Mouse (Mus musculus) heart, embryonic 10.5 days (tissue): ENCODE results near the gene Atp23. TPM values are rescaled to one million over a fixed set of nuclear protein-coding genes. Genes with fewer than 3 reads are reported as not detected.

Source experiments
- DNase-seq: peaks from one replicate; pipeline ENCODE4 v3.0.0-alpha.2; 2017; ENCODE audit warnings: low spot score
- H3K27ac ChIP-seq: fragments of 300-500 bp; sonication (generic); 2 replicates; pipeline ENCODE4 v1.5.1; 2016; ENCODE audit warnings: mild to moderate bottlenecking
- H3K27me3 ChIP-seq: fragments of 300-500 bp; sonication (generic); 2 replicates; pipeline ENCODE4 v1.6.1; 2016; ENCODE audit warnings: mild to moderate bottlenecking; ENCODE audit not compliant: poor library complexity, insufficient read depth, severe bottlenecking
- H3K36me3 ChIP-seq: fragments of 300-500 bp; sonication (generic); 2 replicates; pipeline ENCODE4 v1.6.1; 2016; ENCODE audit warnings: mild to moderate bottlenecking, moderate library complexity
- H3K4me1 ChIP-seq: fragments of 300-500 bp; sonication (generic); 2 replicates; pipeline ENCODE4 v1.6.1; 2016; ENCODE audit warnings: mild to moderate bottlenecking
- H3K4me3 ChIP-seq: fragments of 300-500 bp; sonication (generic); 2 replicates; pipeline ENCODE4 v1.5.1; 2016; ENCODE audit warnings: mild to moderate bottlenecking, moderate library complexity
- H3K9me3 ChIP-seq: fragments of 300-500 bp; sonication (generic); 2 replicates; pipeline ENCODE4 v1.6.1; 2016; ENCODE audit warnings: mild to moderate bottlenecking, moderate library complexity
- WGBS: fragments of 180-500 bp; shearing (Covaris S2); methylation state at CpG from one replicate; pipeline ENCODE4 v1.1.7; 2016; 5-methylcytosine and 5-hydroxymethylcytosine counted together
- polyA plus RNA-seq: library from polyadenylated mRNA; unstranded; fragments of >200 nt; fragmentation: Nextera tagmentation; extraction: Ambion mirVana; gene quantifications from 2 replicates; pipeline ENCODE4 v1.2.1, GENCODE M21; 2016

Gene Atp23
- polyA plus RNA-seq, result 10.8 and 15.4 TPM in 2 replicates

DNA sequence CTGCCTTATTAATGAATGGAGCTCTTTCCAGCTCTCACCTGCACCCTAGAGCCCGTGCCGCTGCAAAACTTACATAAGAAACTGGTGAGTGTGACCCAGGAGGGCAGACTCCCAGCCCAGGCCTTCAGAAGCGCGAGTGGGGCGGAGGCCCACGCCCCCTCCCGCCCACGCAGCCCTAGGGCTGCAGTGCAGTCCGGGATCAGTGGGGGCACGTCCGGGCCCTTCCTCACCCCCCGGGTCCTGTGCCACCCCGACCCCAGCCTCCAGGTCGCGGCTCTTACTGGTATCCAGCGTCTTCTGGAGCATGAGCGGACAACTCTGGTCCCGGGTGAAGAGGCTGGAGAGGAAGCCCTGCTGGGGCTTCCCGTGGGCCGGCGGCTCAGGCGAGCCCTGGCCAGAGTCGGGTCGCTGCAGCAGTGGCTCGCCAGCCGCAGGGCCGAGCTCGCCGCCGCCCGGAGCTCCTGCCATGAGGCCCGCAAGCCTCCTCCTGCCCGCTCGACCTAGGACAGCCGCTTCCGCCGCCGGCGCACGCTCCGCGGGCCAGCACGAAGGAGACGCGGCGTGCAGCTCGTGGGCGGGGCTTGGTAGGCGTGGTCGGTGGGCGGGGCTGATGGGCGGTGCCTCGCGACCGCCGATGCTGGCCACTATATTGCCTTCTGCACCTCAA, at the start of gene Atp23:
TSS of gene Atp23 (minus strand) at position 535 of the 667 bp plus-strand sequence.
- DNase-seq, result peak; percentile 95
- WGBS, result under 1% methylated on average over 56 of the region's 56 CpGs

DNA sequence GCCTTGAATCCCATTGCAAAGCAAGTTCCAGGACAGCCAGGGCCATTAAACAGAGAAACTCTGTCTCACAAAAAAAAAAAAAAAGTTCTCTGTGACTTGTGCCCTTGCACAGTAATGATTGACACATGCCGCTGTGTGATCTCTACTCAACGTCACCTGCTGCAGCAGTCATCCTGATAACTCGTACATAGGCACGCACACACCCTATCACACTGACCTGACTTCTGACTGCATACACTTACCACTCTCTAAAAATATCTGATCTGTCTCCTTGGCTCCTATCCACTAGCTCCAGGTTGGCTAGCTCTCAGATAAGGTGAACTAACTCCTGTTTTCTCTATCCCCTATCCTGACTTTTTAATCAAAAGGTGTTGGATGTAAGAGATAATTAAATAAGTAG, 49.4 kb upstream of the Atp23 start:
- WGBS, result 40% methylated on average over 4 of the region's 4 CpGs
- no peaks in the 10 kb centered on the region for H3K9me3 ChIP-seq
- no peak for DNase-seq
- H3K36me3 ChIP-seq, result no peaks in the 10 kb centered on the region
- peaks cover 28% of the 10 kb centered on the region for H3K4me1 ChIP-seq
- H3K27ac ChIP-seq, result peak overlapping the region; percentile 65
- H3K4me3 ChIP-seq, result no peak overlapping the region
- H3K27me3 ChIP-seq, result no peaks in the 10 kb centered on the region

More for the DNA sequence above, at the start of gene Atp23:
- no peaks in the 10 kb centered on the region for H3K9me3 ChIP-seq
- peak within 1 kb of the TSS; percentile 72 for H3K4me3 ChIP-seq
- H3K4me1 ChIP-seq, result 0 out of 2 replicates have a peak, but pooled peaks cover 4% of the 10 kb centered on the region
- H3K27ac ChIP-seq, result peak within 1 kb of the TSS; percentile 88
- H3K27me3 ChIP-seq, result no peaks in the 10 kb centered on the region
- H3K36me3 ChIP-seq, result peaks cover 21% of the 10 kb centered on the region

GRCm38 (mm10) chr10:126949824-126950223, 48.7 kb upstream of the Atp23 start:
- peak overlapping the region; percentile 65 for H3K27ac ChIP-seq

DNA sequence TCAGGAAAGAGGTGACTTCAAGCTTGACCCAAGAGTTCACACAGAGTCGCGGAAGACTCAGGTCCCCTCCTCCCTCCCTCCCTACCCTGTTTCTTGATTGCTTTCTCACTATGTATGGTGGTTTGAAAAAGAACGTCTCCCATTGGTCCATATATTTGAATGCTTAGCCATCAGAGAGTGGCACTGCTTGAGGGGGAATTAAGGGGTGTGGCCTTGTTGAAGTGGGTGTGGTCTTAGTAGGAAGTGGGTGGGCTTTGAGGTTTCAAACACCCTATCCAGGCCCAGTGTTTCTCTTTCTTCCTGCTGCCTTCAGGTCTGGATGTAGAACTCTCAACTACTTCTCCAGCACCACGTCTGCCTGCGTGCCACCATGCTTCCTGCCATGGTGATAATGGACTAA, 44.4 kb upstream of the Atp23 start:
- H3K36me3 ChIP-seq, result no peaks in the 10 kb centered on the region
- peaks cover 28% of the 10 kb centered on the region for H3K4me1 ChIP-seq
- no peaks in the 10 kb centered on the region for H3K9me3 ChIP-seq
- no peak for DNase-seq
- no peaks in the 10 kb centered on the region for H3K27me3 ChIP-seq
- no peak overlapping the region for H3K27ac ChIP-seq
- H3K4me3 ChIP-seq, result no peak overlapping the region
- 84% methylated on average over 5 of the region's 5 CpGs for WGBS

More at GRCm38 (mm10) chr10:126949824-126950223, 48.7 kb upstream of the Atp23 start:
- no peak overlapping the region for H3K4me3 ChIP-seq
- DNase-seq, result no peak
- H3K4me1 ChIP-seq, result peaks cover 22% of the 10 kb centered on the region
- WGBS, result 63% methylated on average over 5 of the region's 5 CpGs
- no peaks in the 10 kb centered on the region for H3K36me3 ChIP-seq
- no peaks in the 10 kb centered on the region for H3K9me3 ChIP-seq
- no peaks in the 10 kb centered on the region for H3K27me3 ChIP-seq

DNA sequence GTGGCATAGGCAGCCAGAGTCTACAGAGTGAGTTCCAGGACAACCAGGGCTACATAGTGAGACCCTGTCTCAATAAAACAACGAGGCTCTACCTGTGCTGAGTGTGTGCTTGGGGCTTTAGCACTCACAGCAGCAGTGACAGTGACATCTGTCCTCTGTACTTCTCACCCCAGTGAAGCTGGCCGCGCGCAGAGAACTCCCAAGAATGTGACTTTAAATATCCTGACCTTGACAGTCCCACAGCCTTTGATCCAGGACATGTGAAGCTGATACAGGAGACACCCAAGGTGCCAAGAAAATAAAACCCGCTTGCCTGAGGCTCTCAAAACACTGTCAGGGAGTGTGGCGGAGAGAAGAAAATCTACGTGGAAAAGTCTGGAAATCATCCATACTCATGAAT, 39.8 kb upstream of the Atp23 start:
- no peaks in the 10 kb centered on the region for H3K27me3 ChIP-seq
- H3K36me3 ChIP-seq, result no peaks in the 10 kb centered on the region; the same call in 1 of the 2 replicates
- H3K9me3 ChIP-seq, result 0 out of 2 replicates have a peak, but pooled peaks cover 8% of the 10 kb centered on the region
- WGBS, result 35% methylated on average over 7 of the region's 7 CpGs
- DNase-seq, result no peak
- H3K4me1 ChIP-seq, result peaks cover 23% of the 10 kb centered on the region
- peak overlapping the region; percentile 48; the same call in 1 of the 2 replicates for H3K27ac ChIP-seq
- no peak overlapping the region; the same call in 1 of the 2 replicates for H3K4me3 ChIP-seq

GRCm38 (mm10) chr10:126935556-126936381, 34.6 kb upstream of the Atp23 start:
- Histone ChIP-seq H3K36me3 (no peaks in the 10 kb centered on the region; the same call in 1 of the 2 replicates), H3K9me3 (0 out of 2 replicates have a peak, but pooled peaks cover 8% of the 10 kb centered on the region), H3K4me1 (peaks cover 43% of the 10 kb centered on the region), H3K27ac (peak overlapping the region; percentile 85), H3K4me3 (no peak overlapping the region), H3K27me3 (no peaks in the 10 kb centered on the region)
- 52% methylated on average over 18 of the region's 18 CpGs for WGBS
- no peak for DNase-seq

- no peak overlapping the region for H3K4me3 ChIP-seq
- WGBS, result 85% methylated on average over 8 of the region's 8 CpGs
- DNase-seq, result no peak
Measured at GRCm38 (mm10) chr10:126935121-126935520, 34.0 kb upstream of the Atp23 start.

GRCm38 (mm10) chr10:126934561-126934960, 33.4 kb upstream of the Atp23 start:
- Histone ChIP-seq H3K4me1 (peaks cover 46% of the 10 kb centered on the region), H3K9me3 (0 out of 2 replicates have a peak, but pooled peaks cover 8% of the 10 kb centered on the region), H3K4me3 (no peak overlapping the region), H3K36me3 (no peaks in the 10 kb centered on the region; the same call in 1 of the 2 replicates), H3K27ac (0 out of 2 replicates have a peak overlapping the region, but pooled peaks have one; percentile 85), H3K27me3 (no peaks in the 10 kb centered on the region)
- 93% methylated on average over 13 of the region's 13 CpGs for WGBS
- DNase-seq, result no peak

More at GRCm38 (mm10) chr10:126935121-126935520, 34.0 kb upstream of the Atp23 start:
- H3K27me3 ChIP-seq, result no peaks in the 10 kb centered on the region
- 0 out of 2 replicates have a peak, but pooled peaks cover 8% of the 10 kb centered on the region for H3K9me3 ChIP-seq
- peak overlapping the region; percentile 85 for H3K27ac ChIP-seq
- H3K36me3 ChIP-seq, result no peaks in the 10 kb centered on the region; the same call in 1 of the 2 replicates
- H3K4me1 ChIP-seq, result peaks cover 43% of the 10 kb centered on the region

GRCm38 (mm10) chr10:126931760-126932139, 30.6 kb upstream of the Atp23 start:
- peaks cover 11% of the 10 kb centered on the region for H3K27me3 ChIP-seq
- no peak for DNase-seq
- no peaks in the 10 kb centered on the region for H3K9me3 ChIP-seq
- H3K27ac ChIP-seq, result peak overlapping the region; percentile 92
- H3K36me3 ChIP-seq, result no peaks in the 10 kb centered on the region
- peaks cover 74% of the 10 kb centered on the region for H3K4me1 ChIP-seq
- H3K4me3 ChIP-seq, result no peak overlapping the region

GRCm38 (mm10) chr10:126931123-126931759, 30.1 kb upstream of the Atp23 start:
- H3K4me1 ChIP-seq, result peaks cover 74% of the 10 kb centered on the region
- no peak for DNase-seq
- no peaks in the 10 kb centered on the region for H3K9me3 ChIP-seq
- peak overlapping the region; percentile 92 for H3K27ac ChIP-seq
- 61% methylated on average over 8 of the region's 8 CpGs for WGBS
- peaks cover 13% of the 10 kb centered on the region for H3K27me3 ChIP-seq
- H3K36me3 ChIP-seq, result no peaks in the 10 kb centered on the region
- no peak overlapping the region for H3K4me3 ChIP-seq

GRCm38 (mm10) chr10:126930270-126931121, 29.3 kb upstream of the Atp23 start:
- 52% methylated on average over 15 of the region's 15 CpGs for WGBS
- peaks cover 13% of the 10 kb centered on the region for H3K27me3 ChIP-seq
- peaks cover 68% of the 10 kb centered on the region for H3K4me1 ChIP-seq
- H3K36me3 ChIP-seq, result no peaks in the 10 kb centered on the region
- 0 out of 2 replicates have a peak overlapping the region, but pooled peaks have one; percentile 0 for H3K4me3 ChIP-seq
- peak overlapping the region; percentile 92 for H3K27ac ChIP-seq
- no peak for DNase-seq
- H3K9me3 ChIP-seq, result no peaks in the 10 kb centered on the region

DNA sequence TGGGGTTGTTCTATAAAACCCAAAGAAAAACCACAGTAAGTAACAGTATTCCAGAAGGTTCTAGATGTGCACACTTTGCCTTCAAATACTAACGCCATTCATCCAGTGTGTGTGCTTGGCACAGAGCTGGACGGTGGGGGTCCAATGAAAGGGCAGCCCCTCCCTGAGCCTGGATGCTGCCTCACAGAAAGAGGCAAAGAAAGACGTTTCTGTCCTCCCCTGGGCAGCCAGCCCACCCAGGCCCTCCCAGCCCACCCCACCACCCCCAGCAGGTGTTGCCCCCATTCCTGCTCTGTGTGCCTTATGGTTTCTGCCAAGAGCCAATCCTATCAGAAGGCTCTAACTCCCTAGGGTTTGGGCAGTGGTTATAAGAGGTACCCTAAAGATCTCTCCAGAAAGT, 28.4 kb upstream of the Atp23 start:
- Histone ChIP-seq H3K4me1 (peaks cover 59% of the 10 kb centered on the region), H3K9me3 (no peaks in the 10 kb centered on the region), H3K4me3 (no peak overlapping the region), H3K36me3 (no peaks in the 10 kb centered on the region), H3K27me3 (peaks cover 13% of the 10 kb centered on the region), H3K27ac (peak overlapping the region; percentile 92)
- 51% methylated on average over 3 of the region's 3 CpGs for WGBS
- no peak for DNase-seq
